Mouse (Mus musculus) liver, postnatal 0 days (tissue): ENCODE data around the gene Cand1.

ENCODE experiments used
- CTCF ChIP-seq: sonication (generic); IDR thresholded peaks from 2 replicates; pipeline ENCODE4 v1.5.1; 2016; ENCODE audit warnings: antibody characterized with exemption, low read depth
- EP300 ChIP-seq: IDR thresholded peaks from 2 replicates; pipeline ENCODE4 v1.6.1; 2016; ENCODE audit warnings: antibody characterized with exemption, low read depth, mild to moderate bottlenecking

DNA sequence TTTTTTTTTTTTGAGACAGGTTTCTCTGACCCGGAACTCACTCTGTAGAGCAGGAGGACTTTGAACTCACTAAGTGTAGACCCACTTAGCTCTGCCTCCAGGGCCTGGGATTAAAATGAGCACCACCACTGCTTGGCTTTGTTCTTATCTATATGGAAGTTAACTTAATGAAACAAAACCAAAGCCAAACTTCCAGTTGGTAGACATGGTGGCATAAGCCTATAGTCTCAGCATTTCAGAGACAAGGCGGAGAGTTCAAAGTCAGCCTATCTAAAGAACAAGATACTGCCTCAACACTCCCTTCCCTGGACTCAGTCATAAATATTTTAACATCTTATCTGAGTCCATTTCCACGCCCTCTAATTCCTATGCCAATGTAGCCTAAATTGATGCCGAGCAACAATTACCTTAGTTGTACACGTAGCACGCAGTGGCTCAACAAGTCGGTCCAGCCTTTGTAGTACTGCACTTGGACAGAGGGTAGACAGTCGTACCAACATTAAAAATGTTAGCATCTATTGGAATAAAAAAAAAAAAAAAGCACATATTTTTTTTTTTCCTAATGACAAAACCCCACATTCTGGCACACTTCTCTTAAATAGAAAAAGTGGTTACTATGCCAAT, 33.4 kb downstream of the Cand1 start:
- no peak for TF ChIP-seq CTCF
- TF ChIP-seq EP300: no peak
